ENCODE assay signal across 21 mouse cellular contexts in the genomic region with DNA sequence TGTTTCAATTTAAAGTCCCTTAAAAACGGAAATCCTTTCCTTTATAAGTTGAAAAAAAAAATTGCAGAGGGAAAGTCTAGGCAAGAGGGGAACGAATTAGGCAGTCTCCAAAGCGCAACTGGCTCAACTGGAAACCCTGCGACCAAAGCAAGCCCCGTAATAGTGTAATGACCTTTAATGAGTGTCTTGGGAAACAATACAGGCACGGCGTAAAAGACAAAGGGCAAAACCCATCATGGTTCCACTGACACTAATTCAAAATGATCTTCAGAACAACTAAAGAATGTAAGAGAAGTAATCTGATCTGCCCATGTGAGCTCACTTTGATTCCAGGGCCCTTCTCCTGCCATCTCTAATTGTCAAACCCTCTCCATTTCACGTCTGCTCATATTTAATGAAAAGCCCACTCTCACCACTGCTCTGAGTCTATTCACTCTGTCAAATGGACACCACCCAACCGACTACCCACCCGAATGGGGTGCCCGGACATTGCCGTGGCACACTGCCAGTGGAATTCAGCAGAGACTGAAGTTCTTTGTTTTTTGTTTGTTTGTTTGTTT.
DNase-seq lines count a peak whose midpoint lies in the region; ATAC-seq and TF ChIP-seq lines count a peak whose summit lies in the region.
"Had no signal": no experiment of that assay in that cellular context is flagged by ENCODE, and none has a peak within 500 bp of the region (broad histone marks: within the 10 kb centered on the region; RNA-seq: fewer than 3 reads in every experiment).

No protein-coding gene starts in this region.

- 36% methylated on average over 12 of the region's 12 CpGs for WGBS in embryonic facial prominence, embryonic 11.5 days
- 80% methylated on average over 12 of the region's 12 CpGs for WGBS in liver, postnatal 0 days (ENCODE audit: insufficient replicate concordance)
- 41% methylated on average over 12 of the region's 12 CpGs for WGBS in cerebellum, adult 2 months

- H3K9ac ChIP-seq in embryonic facial prominence, embryonic 11.5 days (replicated peaks; ENCODE audit: low read length), result no peak overlapping the region
- no peak overlapping the region for H3K9ac ChIP-seq in liver, postnatal 0 days (replicated peaks)
- H3K9ac ChIP-seq: forebrain, embryonic 15.5 days; hindbrain, embryonic 12.5 days had no signal

- no peak overlapping the region for H3K4me2 ChIP-seq in embryonic facial prominence, embryonic 11.5 days (ENCODE audit: low read depth, low read length)
- no peak overlapping the region for H3K4me2 ChIP-seq in liver, postnatal 0 days (ENCODE audit: low read depth, low read length)
- H3K4me2 ChIP-seq: forebrain, embryonic 15.5 days; hindbrain, embryonic 12.5 days had no signal

- no peak for TF ChIP-seq EP300 in liver, postnatal 0 days (IDR thresholded peaks at IDR 0.05; ENCODE audit: low read depth)

- DNase-seq in Muller cell, postnatal 12 days (ENCODE audit: inconsistent ontology term), result peak; percentile 75
- peak; percentile 19 for DNase-seq in brain, embryonic 14.5 days (ENCODE audit: low read depth)
- peak; percentile 68 for DNase-seq in embryonic facial prominence, embryonic 11.5 days (ENCODE audit: low spot score)
- peak; percentile 88 for DNase-seq in retina, embryonic 14.5 days (ENCODE audit: low spot score)
- no peak for DNase-seq in kidney, postnatal 10 days
- no peak for DNase-seq in liver, postnatal 0 days
- DNase-seq in cerebellum, adult 2 months, result no peak
- DNase-seq: adrenal gland, postnatal 10 days; cerebellum, adult 11-12 months; cerebellum, adult 9-11 months; cerebellum, postnatal 36 days; gastrocnemius, postnatal 36 days; heart, adult 18-20 months; heart, postnatal 10 days; heart, postnatal 4 days had no signal

- no peak for TF ChIP-seq CTCF in brain, embryonic 14.5 days (IDR thresholded peaks at IDR 0.05; ENCODE audit: borderline replicate concordance, extremely low read depth, insufficient read depth, insufficient read length)
- no peak for TF ChIP-seq CTCF in liver, postnatal 0 days (IDR thresholded peaks at IDR 0.05; ENCODE audit: low read depth)
- no peak for TF ChIP-seq CTCF in cerebellum, adult 2 months (IDR thresholded peaks at IDR 0.05; ENCODE audit: borderline replicate concordance, insufficient read depth, low read depth, low read length)

- no peak for TF ChIP-seq POLR2A in brain, embryonic 14.5 days (IDR thresholded peaks at IDR 0.05; ENCODE audit: borderline replicate concordance, extremely low read depth, insufficient read depth, insufficient read length, poor library complexity, severe bottlenecking)
- no peak for TF ChIP-seq POLR2A in cerebellum, adult 2 months (IDR thresholded peaks at IDR 0.05; ENCODE audit: borderline replicate concordance, insufficient read depth, low read length)

- no peaks in the 10 kb centered on the region for H3K4me1 ChIP-seq in embryonic facial prominence, embryonic 11.5 days (ENCODE audit: control insufficient read depth, insufficient read depth, low read length)
- no peaks in the 10 kb centered on the region for H3K4me1 ChIP-seq in liver, postnatal 0 days (ENCODE audit: insufficient read depth)
- H3K4me1 ChIP-seq in cerebellum, adult 2 months (ENCODE audit: control insufficient read depth, insufficient read depth, low read length), result no peaks in the 10 kb centered on the region
- H3K4me1 ChIP-seq: forebrain, embryonic 15.5 days; heart, embryonic 10.5 days had no signal

- peak; percentile 62 for ATAC-seq in embryonic facial prominence, embryonic 11.5 days (replicated peaks; ENCODE audit: insufficient number of reproducible peaks, low FRiP score, low TSS enrichment, low read depth)
- no peak for ATAC-seq in liver, postnatal 0 days
- ATAC-seq: forebrain, embryonic 15.5 days; hindbrain, embryonic 16.5 days; inflammation-experienced regulatory T-cells, adult 6 months; intestine, postnatal 0 days had no signal

- no peaks in the 10 kb centered on the region for H3K9me3 ChIP-seq in embryonic facial prominence, embryonic 11.5 days (replicated peaks; ENCODE audit: control insufficient read depth, low read length)
- H3K9me3 ChIP-seq in liver, postnatal 0 days (ENCODE audit: low read length), result no peaks in the 10 kb centered on the region
- H3K9me3 ChIP-seq: forebrain, embryonic 15.5 days; heart, embryonic 10.5 days; hindbrain, embryonic 12.5 days had no signal

- no peak overlapping the region for H3K4me3 ChIP-seq in embryonic facial prominence, embryonic 11.5 days (ENCODE audit: low read depth, low read length)
- H3K4me3 ChIP-seq in liver, postnatal 0 days (ENCODE audit: low read depth, low read length), result no peak overlapping the region
- no peak overlapping the region for H3K4me3 ChIP-seq in cerebellum, adult 2 months (replicated peaks; ENCODE audit: insufficient read depth, low read depth, low read length)
- H3K4me3 ChIP-seq: forebrain, embryonic 15.5 days; heart, embryonic 10.5 days; hindbrain, embryonic 12.5 days had no signal

- no peaks in the 10 kb centered on the region for H3K36me3 ChIP-seq in embryonic facial prominence, embryonic 11.5 days (replicated peaks; ENCODE audit: control insufficient read depth, insufficient read depth, low read depth, low read length)
- H3K36me3 ChIP-seq in liver, postnatal 0 days (replicated peaks; ENCODE audit: insufficient read depth, low read length), result no peaks in the 10 kb centered on the region
- H3K36me3 ChIP-seq: forebrain, embryonic 15.5 days; heart, embryonic 10.5 days; hindbrain, embryonic 12.5 days had no signal

- H3K27me3 ChIP-seq in embryonic facial prominence, embryonic 11.5 days (ENCODE audit: control insufficient read depth, insufficient read depth, low read length), result no peaks in the 10 kb centered on the region
- no peaks in the 10 kb centered on the region for H3K27me3 ChIP-seq in liver, postnatal 0 days (ENCODE audit: insufficient read depth, low read length)
- H3K27me3 ChIP-seq in cerebellum, adult 2 months (ENCODE audit: control insufficient read depth, insufficient read depth, low read length), result no peaks in the 10 kb centered on the region
- H3K27me3 ChIP-seq: forebrain, embryonic 15.5 days had no signal

- H3K27ac ChIP-seq in embryonic facial prominence, embryonic 11.5 days (replicated peaks; ENCODE audit: low read depth, low read length), result no peak overlapping the region
- no peak overlapping the region for H3K27ac ChIP-seq in liver, postnatal 0 days (ENCODE audit: low read depth)
- no peak overlapping the region for H3K27ac ChIP-seq in cerebellum, adult 2 months (ENCODE audit: insufficient read depth, low read length)
- H3K27ac ChIP-seq: forebrain, embryonic 15.5 days; heart, embryonic 10.5 days; hindbrain, embryonic 12.5 days had no signal

Comparison
In these comparisons a context has a peak if more than half of its experiments do, and no peak if none do; other contexts are left out.
1. DNase-seq: peak in Muller cell, postnatal 12 days (single experiment), brain, embryonic 14.5 days (single experiment), embryonic facial prominence, embryonic 11.5 days (single experiment) and retina, embryonic 14.5 days (single experiment); none in kidney, postnatal 10 days (single experiment), liver, postnatal 0 days (single experiment) and cerebellum, adult 2 months (0 of 2).